Mouse (Mus musculus): ENCODE measurements at regions not wholly inside any gene's neighbourhood (a gene's known extent, or its start where the extent isn't known, plus 50 kb on each side); places are given as distances from the start of the nearest gene placed in this dataset.

DNA sequence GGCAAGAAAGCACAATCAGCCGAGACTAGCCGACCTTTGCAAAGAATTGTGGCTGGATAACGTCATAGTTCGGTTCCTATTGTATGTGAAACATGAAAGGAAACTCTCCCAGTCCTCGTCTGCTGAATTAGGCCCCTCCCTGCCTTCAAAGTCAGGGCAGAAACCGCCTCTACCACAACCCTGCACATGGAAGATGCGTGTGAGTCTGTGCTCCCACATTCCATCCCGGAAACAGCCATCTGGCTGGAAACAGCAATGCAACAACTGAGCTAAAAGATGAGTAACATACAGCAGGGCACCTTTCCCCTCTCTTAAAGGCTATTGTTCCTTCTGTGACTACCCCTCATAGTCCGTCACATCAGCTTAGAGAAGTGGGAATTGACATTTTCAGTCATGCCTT, 422.1 kb upstream of the Prickle1 start:
- no peak for TF ChIP-seq POLR2AphosphoS5 (IDR thresholded peaks at IDR 0.05; ENCODE audit: borderline replicate concordance, low read depth, low read length)
- no peak for TF ChIP-seq EP300 (IDR thresholded peaks at IDR 0.05; ENCODE audit: low read depth in 1 of 2, low read length in 2 of 2)
- TF ChIP-seq ETS1 (IDR thresholded peaks at IDR 0.05; ENCODE audit: low read depth, low read length) = no peak
